Mouse (Mus musculus) C2C12 (cell line): ENCODE measurements around the gene Fmo1. TPM values are rescaled to one million over a fixed set of nuclear protein-coding genes. Genes with fewer than 3 reads are reported as not detected.
"Not testable (repeated sequence)": the region's sequence is repeated elsewhere in the genome, so short reads cannot be mapped to it uniquely, and the experiment has no call there.

Experiments
- H3K27me3 ChIP-seq: one replicate; pipeline ENCODE4 v1.6.1; 2011; ENCODE audit not compliant: control insufficient read depth, insufficient read depth, insufficient read length
- H3K36me3 ChIP-seq: one replicate; pipeline ENCODE4 v1.6.1; 2011; ENCODE audit not compliant: control insufficient read depth, insufficient read depth
- H3K4me3 ChIP-seq: one replicate; pipeline ENCODE4 v1.5.1; 2011; ENCODE audit warnings: mild to moderate bottlenecking, control low read depth; ENCODE audit not compliant: poor library complexity, insufficient read depth, severe bottlenecking
- H3K79me2 ChIP-seq: one replicate; pipeline ENCODE4 v1.6.1; 2011; ENCODE audit not compliant: control insufficient read depth, insufficient read depth
- H3K79me3 ChIP-seq: one replicate; pipeline ENCODE4 v1.6.1; 2011; ENCODE audit warnings: low read depth, control low read depth
- H3ac ChIP-seq: one replicate; pipeline ENCODE3; 2011; ENCODE audit warnings: low read depth; ENCODE audit not compliant: control insufficient read depth, insufficient read length
- CEBPB ChIP-seq: IDR thresholded peaks from one replicate; pipeline ENCODE4 v1.6.1; 2011; ENCODE audit warnings: low read depth, mild to moderate bottlenecking, control low read depth, moderate library complexity
- CTCF ChIP-seq: IDR thresholded peaks from one replicate; pipeline ENCODE4 v1.5.1; 2011; ENCODE audit not compliant: control insufficient read depth, insufficient read depth, insufficient read length
- FOSL1 ChIP-seq: IDR thresholded peaks from one replicate; pipeline ENCODE4 v1.8.0; 2011; ENCODE audit warnings: mild to moderate bottlenecking, low read length; ENCODE audit not compliant: poor library complexity, insufficient read depth, severe bottlenecking
- MAX ChIP-seq: IDR thresholded peaks from one replicate; pipeline ENCODE4 v1.6.1; 2011; ENCODE audit warnings: mild to moderate bottlenecking, control low read depth
- MYOD1 ChIP-seq: IDR thresholded peaks from one replicate; pipeline ENCODE4 v1.6.1; 2011; ENCODE audit warnings: low read depth; ENCODE audit not compliant: control insufficient read depth, insufficient read length
- MYOG ChIP-seq: IDR thresholded peaks from one replicate; pipeline ENCODE4 v1.6.1; 2011; ENCODE audit not compliant: control insufficient read depth, insufficient read length; ENCODE audit errors: extremely low read depth
- USF1 ChIP-seq: IDR thresholded peaks from one replicate; pipeline ENCODE4 v1.6.1; 2011; ENCODE audit warnings: low read depth, mild to moderate bottlenecking, control low read depth, moderate library complexity
- polyA plus RNA-seq: library from polyadenylated mRNA; unstranded; fragments of >200 nt; fragmentation: generic; extraction: Trizol; gene quantifications from one replicate; pipeline ENCODE4 v1.2.1, GENCODE M21; 2012; ENCODE audit warnings: missing spikeins

Fmo1 gene
- polyA plus RNA-seq, 1 experiment = 0.27 TPM

DNA sequence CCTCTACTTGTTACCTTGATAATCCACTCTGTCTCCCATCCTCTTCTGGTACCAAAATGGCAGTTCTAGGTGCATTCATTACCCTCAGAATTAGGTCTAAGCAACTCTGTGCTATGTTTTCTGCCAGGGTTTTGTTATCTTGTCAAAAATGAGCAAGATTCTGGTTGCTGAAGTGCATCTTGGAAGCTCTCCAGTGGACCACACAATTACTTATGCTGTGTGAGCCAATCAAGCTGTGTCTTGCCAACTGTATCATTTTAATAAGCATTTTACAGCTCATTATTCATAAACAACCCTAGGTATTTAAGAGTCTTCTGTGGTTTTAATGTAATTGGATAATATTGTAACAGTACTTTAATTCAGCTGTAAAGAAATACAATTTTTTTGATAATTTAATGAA, 70.0 kb downstream of the Fmo1 start:
- no peaks in the 10 kb centered on the region for H3K79me3 ChIP-seq
- TF ChIP-seq MAX (no peak), CEBPB (no peak)

DNA sequence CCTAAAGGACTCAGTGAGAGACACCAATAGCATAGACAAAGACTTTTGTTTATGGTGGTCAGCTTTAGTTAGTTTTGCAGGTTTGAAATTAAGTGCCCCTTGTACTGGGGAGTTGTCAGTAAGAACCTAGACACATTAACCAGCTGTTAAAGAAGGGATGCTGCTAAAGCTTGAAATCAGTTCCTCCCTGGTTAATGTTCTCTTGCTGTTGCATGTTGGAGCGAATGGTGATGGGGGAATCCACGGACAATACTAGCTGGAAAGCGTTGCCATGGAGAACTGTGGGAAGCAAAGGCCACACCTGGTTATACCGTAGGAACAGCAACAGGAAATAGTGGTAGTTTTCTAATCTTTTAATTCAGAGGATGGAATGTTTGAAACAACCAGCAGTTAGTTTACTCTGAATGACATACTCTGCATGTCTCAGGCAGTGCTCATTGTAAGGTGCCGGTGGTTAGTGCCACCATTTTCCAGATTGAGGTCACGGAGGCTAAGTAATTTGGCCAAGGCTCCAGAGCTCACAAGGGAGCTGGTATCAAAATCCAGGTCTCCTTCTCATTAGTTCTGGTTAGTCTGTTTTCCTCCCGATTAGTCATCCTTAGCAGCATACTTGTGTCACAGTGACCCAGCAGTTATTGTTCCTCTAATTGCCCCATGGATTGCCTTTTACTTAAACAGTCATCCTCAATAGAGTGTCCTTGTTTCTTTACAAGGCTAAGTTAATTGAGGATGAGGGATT, 73.9 kb downstream of the Fmo1 start:
- no peak overlapping the region for H3K4me3 ChIP-seq
- H3ac ChIP-seq = no peak overlapping the region
- no peaks in the 10 kb centered on the region for H3K36me3 ChIP-seq
- no peaks in the 10 kb centered on the region for H3K79me2 ChIP-seq
- TF ChIP-seq FOSL1 = no peak
- no peaks in the 10 kb centered on the region for H3K27me3 ChIP-seq
- H3K79me3 ChIP-seq = no peaks in the 10 kb centered on the region

More for the DNA sequence above, 70.0 kb downstream of the Fmo1 start:
- no peak overlapping the region for H3ac ChIP-seq
- no peak overlapping the region for H3K4me3 ChIP-seq
- no peaks in the 10 kb centered on the region for H3K36me3 ChIP-seq
- no peaks in the 10 kb centered on the region for H3K27me3 ChIP-seq
- H3K79me2 ChIP-seq = no peaks in the 10 kb centered on the region

DNA sequence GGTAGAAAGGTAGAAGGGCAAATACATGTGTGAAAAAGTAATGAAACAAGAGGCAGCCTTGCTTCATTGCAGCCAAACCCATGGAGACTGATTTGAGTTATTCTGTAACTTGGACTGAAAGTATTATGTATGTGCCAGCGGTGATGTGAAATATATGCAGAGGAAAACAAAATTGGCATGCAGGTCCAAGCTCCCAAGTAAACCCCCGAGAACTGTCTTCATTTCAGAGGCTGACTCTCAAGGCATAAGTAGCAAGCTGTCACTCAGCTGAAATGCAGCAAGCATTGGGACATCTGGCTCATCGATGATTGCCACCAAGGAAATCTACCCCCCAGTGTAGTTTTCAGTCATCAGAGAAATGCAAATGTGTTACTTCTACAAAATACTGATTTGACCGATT, 81.2 kb downstream of the Fmo1 start:
- H3ac ChIP-seq = no peak overlapping the region
- no peak for TF ChIP-seq USF1
- no peak for TF ChIP-seq MYOD1
- no peak for TF ChIP-seq MAX
- TF ChIP-seq FOSL1 = no peak
- TF ChIP-seq CTCF = no peak
- no peak for TF ChIP-seq MYOG
- TF ChIP-seq CEBPB = no peak

DNA sequence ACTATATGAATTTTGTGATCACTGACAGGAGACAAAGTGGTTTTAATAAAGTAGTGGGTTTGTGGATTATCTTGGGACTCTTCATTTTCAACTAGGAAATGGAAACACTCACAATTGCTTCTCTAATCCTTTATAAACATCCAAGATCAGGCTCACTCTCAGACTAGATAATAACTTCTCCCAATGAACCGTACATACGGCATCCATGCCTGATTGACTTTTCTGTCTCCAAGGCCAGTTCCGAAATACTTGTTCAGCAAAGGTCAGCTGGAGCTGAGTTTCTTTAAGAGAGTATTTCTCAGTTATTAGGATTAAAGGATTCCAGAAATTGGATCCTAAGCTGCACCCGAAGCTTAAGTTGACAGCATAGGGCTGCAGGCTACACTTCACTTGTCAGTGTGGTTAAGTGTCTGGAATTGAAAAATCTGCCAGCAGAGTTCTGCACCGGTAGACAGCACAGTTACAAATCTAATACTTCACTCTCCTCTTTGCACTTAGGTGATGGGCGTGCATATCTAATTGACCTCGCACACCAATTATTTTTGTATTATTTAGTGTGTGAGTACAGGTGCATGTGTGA, 82.7 kb downstream of the Fmo1 start:
- Histone ChIP-seq H3K36me3 (no peaks in the 10 kb centered on the region), H3K27me3 (no peaks in the 10 kb centered on the region), H3K4me3 (no peak overlapping the region), H3K79me2 (no peaks in the 10 kb centered on the region), H3ac (no peak overlapping the region), H3K79me3 (no peaks in the 10 kb centered on the region)
- TF ChIP-seq MYOG (no peak), CTCF (no peak), CEBPB (no peak), MAX (no peak), USF1 (no peak), FOSL1 (no peak), MYOD1 (no peak)

More for the DNA sequence above, 81.2 kb downstream of the Fmo1 start:
- Histone ChIP-seq H3K79me3 (no peaks in the 10 kb centered on the region), H3K27me3 (no peaks in the 10 kb centered on the region), H3K79me2 (no peaks in the 10 kb centered on the region), H3K4me3 (no peak overlapping the region), H3K36me3 (no peaks in the 10 kb centered on the region)

DNA sequence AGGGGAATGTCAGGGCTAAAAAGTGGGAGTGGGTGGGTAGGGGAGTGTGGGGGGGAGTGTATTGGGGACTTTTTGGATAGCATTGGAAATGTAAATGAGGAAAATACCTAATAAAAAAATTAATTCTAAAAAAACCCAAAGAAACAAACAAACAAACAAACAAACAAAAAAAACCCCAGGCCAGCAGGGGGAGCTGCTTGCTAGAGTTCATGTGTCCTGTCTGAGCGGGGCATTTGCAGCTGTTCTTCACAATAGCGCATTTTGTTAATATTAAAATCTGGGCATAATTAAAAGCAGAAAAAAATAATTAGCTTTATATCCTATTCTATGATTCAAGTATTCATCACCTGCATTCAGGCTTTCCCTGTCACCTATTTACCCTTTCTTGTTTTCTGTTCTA, 85.4 kb downstream of the Fmo1 start:
- H3ac ChIP-seq, H3K27me3 ChIP-seq, H3K79me3 ChIP-seq, H3K4me3 ChIP-seq, H3K36me3 ChIP-seq, H3K79me2 ChIP-seq: not testable (repeated sequence)

Other genes with a start within 250 kb of the Fmo1 start
- gene Myoc, start 227.5 kb downstream of the Fmo1 start, polyA plus RNA-seq = not detected
- gene Myocos, start 208.4 kb downstream of the Fmo1 start, polyA plus RNA-seq = not detected
- 35.2 TPM for gene Prrc2c, start 126.1 kb downstream of the Fmo1 start, polyA plus RNA-seq
- gene Fmo4, start 52.6 kb downstream of the Fmo1 start, polyA plus RNA-seq = 0.06 TPM
- gene Fmo2, start 32.1 kb upstream of the Fmo1 start, polyA plus RNA-seq = not detected
- not detected for gene Fmo6, start 70.9 kb upstream of the Fmo1 start, polyA plus RNA-seq
- not detected for gene Fmo3, start 117.9 kb upstream of the Fmo1 start, polyA plus RNA-seq
- gene Mroh9, start 219.1 kb upstream of the Fmo1 start, polyA plus RNA-seq = not detected